Mouse (Mus musculus): ENCODE measurements around the gene Hist1h2af.
"Not testable (repeated sequence)": the region's sequence is repeated elsewhere in the genome, so short reads cannot be mapped to it uniquely, and the experiment has no call there.

Hist1h2af gene

GRCm38 (mm10) chr13:23533560-23534367 is at the start of gene Hist1h2af:
Hist1h2af (plus strand) TSS chr13:23533906.
- not testable (repeated sequence) for DNase-seq (ENCODE audit: low read depth in 1 of 2, low spot score in 2 of 2)

GRCm38 (mm10) chr13:23485271-23485670 is 48.4 kb upstream of the Hist1h2af start:
- DNase-seq (ENCODE audit: low read depth in 1 of 2, low spot score in 2 of 2), result no peak

- peak in 1 of 2 experiments; percentile 16 for DNase-seq (ENCODE audit: low read depth in 1 of 2, low spot score in 2 of 2)
Observed at GRCm38 (mm10) chr13:23488400-23489322, 45.0 kb upstream of the Hist1h2af start, which contains the start of gene Btn2a2. Btn2a2 (minus strand) TSS chr13:23488857.

DNA sequence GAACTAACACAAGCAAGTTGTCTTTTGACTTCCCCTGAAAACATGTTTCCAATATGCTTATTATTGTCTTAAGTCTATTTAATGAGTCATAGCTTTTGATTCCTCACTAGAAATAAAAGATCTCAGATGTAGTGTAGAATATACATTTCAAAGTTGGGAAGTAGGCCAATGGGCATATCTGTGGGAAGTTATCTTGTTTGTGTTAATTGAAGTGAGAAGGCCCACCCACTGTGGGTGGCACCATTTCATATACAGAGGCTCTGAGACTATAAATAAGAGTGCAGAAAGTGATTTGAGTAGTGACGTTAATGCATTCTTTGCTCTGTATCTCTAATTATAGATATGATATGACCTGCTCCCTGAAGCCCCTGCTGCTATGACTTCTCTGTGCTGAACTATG is 42.8 kb upstream of the Hist1h2af start:
- no peak for DNase-seq (ENCODE audit: low read depth in 1 of 2, low spot score in 2 of 2)

GRCm38 (mm10) chr13:23491263-23491662 is 42.4 kb upstream of the Hist1h2af start:
- no peak for DNase-seq (ENCODE audit: low read depth in 1 of 2, low spot score in 2 of 2)

DNA sequence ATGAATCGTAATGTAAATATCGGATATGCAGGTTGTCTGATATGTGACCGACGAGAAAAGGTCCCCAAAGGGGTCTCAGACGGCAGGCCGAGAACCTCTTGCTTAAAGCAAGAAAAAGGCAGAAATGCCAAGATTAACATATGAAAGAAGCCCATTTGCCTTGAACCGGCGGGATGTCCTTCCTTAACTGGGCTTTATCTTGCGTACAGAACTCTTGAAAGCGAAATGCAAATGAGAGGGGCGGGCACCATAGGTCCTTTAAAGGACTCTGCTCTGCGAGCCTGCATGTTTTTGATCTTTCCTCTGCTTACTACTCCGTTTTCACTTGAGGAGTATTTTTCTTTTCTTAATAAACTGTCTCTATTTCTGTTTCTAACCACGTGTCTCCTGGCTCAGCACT is 41.7 kb upstream of the Hist1h2af start:
- no peak for DNase-seq (ENCODE audit: low read depth in 1 of 2, low spot score in 2 of 2)

DNA sequence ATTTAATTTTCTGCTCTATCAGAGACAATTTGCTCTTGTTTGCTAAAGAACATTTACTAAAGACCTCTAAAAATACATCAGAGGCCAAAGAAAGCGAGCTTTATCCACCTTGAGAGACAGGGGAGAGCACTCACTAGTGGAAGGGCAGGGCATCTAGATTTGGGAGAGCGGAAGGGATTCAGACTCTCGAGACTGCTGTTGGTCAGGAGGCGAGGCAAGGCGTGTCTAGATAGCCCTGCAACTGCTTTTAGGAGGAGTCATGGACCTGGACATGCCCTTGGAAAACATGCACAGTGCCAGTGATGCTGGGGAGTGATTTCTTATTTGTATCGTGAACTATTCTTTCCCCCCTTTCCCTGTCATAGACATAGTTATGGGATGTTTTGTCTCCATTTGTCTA is 38.2 kb upstream of the Hist1h2af start:
- no peak for DNase-seq (ENCODE audit: low read depth in 1 of 2, low spot score in 2 of 2)

- DNase-seq (ENCODE audit: low read depth in 1 of 2, low spot score in 2 of 2), result no peak
Observed at GRCm38 (mm10) chr13:23497656-23498321, 35.9 kb upstream of the Hist1h2af start.

DNA sequence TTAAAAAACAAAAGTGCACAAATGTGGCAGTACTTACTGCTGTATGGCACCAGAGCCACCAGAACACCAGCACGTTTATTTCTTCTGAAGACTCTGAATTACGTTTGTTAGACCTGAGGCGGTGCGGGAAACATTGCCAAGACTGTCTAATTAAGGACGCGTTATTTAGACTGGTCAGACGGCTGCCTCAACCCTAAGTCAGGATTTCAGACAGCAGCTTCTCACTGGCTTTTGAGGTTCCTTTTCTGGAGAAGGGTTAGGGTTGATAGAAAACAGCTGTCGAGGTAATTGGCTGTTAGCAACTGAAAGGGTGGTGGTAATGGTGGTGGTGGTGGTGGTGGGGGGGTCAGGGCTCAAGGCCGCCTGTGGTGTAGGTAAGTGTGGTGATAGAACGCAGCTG is 35.1 kb upstream of the Hist1h2af start:
- no peak for DNase-seq (ENCODE audit: low read depth in 1 of 2, low spot score in 2 of 2)

- DNase-seq (ENCODE audit: low read depth in 1 of 2, low spot score in 2 of 2), result no peak
Observed at GRCm38 (mm10) chr13:23499943-23500342, 33.8 kb upstream of the Hist1h2af start.

- peak; percentile 35 to 55 for DNase-seq (ENCODE audit: low read depth in 1 of 2, low spot score in 2 of 2)
Observed at GRCm38 (mm10) chr13:23500424-23501200, 33.1 kb upstream of the Hist1h2af start.

DNA sequence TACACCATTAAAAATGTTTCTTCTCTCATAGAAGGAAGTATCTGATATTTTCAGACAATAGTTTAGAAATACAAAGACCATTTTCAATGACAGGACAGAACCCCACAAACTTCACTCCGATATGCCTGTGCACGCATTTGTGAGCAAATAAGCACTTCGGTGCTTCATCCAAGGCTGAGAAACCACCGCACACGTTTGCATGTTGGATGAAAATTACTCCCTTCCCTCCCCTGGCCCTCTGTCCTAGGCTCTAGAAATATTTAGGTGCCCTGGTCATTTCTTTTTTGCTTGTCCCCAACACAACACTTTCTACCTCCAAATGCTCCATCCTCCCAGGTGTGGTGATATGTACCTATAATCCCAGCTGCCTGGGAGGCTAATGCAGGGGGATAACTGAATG is 32.2 kb upstream of the Hist1h2af start:
- no peak for DNase-seq (ENCODE audit: low read depth in 1 of 2, low spot score in 2 of 2)

DNA sequence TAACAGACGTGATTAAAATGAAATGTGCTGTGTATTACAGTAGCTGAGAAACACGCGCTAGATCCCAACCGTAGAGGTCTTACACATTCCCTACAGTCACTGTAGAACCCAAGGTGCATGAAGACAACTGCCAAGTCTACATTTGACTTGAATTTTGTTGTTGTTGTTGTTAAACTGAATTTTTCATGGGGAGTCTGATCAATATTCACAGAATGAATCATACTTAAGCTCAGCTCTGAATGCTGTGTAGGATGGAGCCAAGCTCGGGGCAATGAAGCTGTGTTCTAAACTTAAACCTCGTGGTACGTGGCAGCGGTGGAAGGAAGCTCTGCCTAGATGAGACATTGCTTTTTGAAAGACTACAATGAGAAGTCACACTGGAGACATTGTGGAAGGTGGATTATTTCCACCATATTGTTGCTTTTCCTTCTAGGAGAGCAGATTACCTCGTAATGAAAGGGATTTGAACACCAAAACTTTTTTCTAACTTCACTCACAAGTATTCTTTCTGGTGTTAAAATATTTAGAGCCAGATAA is 31.6 kb upstream of the Hist1h2af start:
- DNase-seq (ENCODE audit: low read depth in 1 of 2, low spot score in 2 of 2), result no peak

DNA sequence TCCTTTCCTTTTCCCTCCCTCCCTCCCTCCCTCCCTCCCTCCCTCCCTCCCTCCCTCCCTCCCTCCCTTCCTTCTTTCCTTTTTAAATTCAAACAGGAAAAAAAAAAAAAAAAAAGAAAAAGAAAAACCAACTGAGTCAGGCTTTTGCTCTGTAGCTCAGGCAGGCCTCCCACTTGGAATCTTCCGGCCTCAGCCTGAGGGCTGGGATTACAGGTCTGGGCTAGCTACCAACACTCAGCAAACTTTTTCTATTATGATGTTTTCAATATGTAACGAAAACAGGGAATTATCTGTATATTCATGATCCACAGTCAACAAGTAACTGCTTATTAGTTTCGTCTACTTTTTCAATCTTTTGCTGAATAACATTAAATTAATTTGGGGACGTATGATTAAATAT is 30.8 kb upstream of the Hist1h2af start:
- DNase-seq (ENCODE audit: low read depth in 1 of 2, low spot score in 2 of 2), result no peak

DNA sequence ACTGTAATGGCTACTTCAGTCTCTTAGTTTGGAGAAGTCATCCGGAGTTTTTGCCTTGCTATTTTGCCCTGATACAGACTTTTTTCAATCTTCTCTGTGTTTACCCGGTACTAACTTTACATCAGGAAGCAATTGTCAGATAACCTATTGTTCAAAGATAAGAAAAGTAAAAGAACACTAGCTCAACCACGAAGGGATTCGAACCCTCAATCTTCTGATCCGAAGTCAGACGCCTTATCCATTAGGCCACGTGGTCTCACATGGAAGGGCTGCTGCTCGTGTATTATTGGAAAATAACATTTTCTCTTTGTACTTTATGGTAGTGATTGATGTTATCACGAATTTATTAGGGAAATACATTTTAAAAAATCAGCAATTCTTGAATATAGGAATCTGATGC is 29.9 kb upstream of the Hist1h2af start:
- no peak for DNase-seq (ENCODE audit: low read depth in 1 of 2, low spot score in 2 of 2)

GRCm38 (mm10) chr13:23505662-23506345 is 27.9 kb upstream of the Hist1h2af start:
- no peak for DNase-seq (ENCODE audit: low read depth in 1 of 2, low spot score in 2 of 2)

GRCm38 (mm10) chr13:23506351-23506750 is 27.4 kb upstream of the Hist1h2af start:
- DNase-seq (ENCODE audit: low read depth in 1 of 2, low spot score in 2 of 2), result peak in 1 of 2 experiments; percentile 26

GRCm38 (mm10) chr13:23506819-23507515 is 26.7 kb upstream of the Hist1h2af start:
- no peak for DNase-seq (ENCODE audit: low read depth in 1 of 2, low spot score in 2 of 2)

GRCm38 (mm10) chr13:23510127-23510526 is 23.6 kb upstream of the Hist1h2af start:
- no peak for DNase-seq (ENCODE audit: low read depth in 1 of 2, low spot score in 2 of 2)
